Mouse (Mus musculus) cerebellum, postnatal 36 days (tissue): Measurements from ENCODE around the gene Nup210l.
"Not testable (repeated sequence)": the region's sequence is repeated elsewhere in the genome, so short reads cannot be mapped to it uniquely, and the experiment has no call there.

Experiments
- DNase-seq, 2 experiments: peaks; one replicate each; pipeline ENCODE4 v3.0.0; 2021 to 2022; ENCODE audit warnings: mixed read lengths in 2 of 2

The Nup210l gene

GRCm38 (mm10) chr3:90231075-90231474, 127.1 kb downstream of the Nup210l start:
- no peak for DNase-seq

GRCm38 (mm10) chr3:90231507-90232333, 127.8 kb downstream of the Nup210l start, which contains the start of gene Jtb:
Gene Jtb (plus strand): TSS chr3:90231597.
- DNase-seq = peak; percentile 93 to 94

- DNase-seq = no peak
These were observed 137.3 kb downstream of the Nup210l start for GRCm38 (mm10) chr3:90241251-90241650.

- DNase-seq = no peak
These were observed 137.9 kb downstream of the Nup210l start for GRCm38 (mm10) chr3:90241669-90242358.

GRCm38 (mm10) chr3:90242984-90243775, 139.2 kb downstream of the Nup210l start, which contains the start of gene Creb3l4:
Gene Creb3l4 (minus strand): TSS chr3:90243512.
- DNase-seq = no peak

- DNase-seq = no peak
These were observed 141.5 kb downstream of the Nup210l start for GRCm38 (mm10) chr3:90245406-90245805.

- no peak for DNase-seq
These were observed 143.7 kb downstream of the Nup210l start for GRCm38 (mm10) chr3:90247630-90247959.

- DNase-seq = peak; percentile 89 to 91
These were observed 144.2 kb downstream of the Nup210l start, which contains the start of gene Slc39a1 for GRCm38 (mm10) chr3:90247960-90248745. Gene Slc39a1 (plus strand): TSS chr3:90248172.

- no peak for DNase-seq
These were observed 144.8 kb downstream of the Nup210l start for GRCm38 (mm10) chr3:90248746-90249100.

GRCm38 (mm10) chr3:90250791-90251190, 146.9 kb downstream of the Nup210l start:
- DNase-seq = no peak

GRCm38 (mm10) chr3:90251731-90252226, 147.8 kb downstream of the Nup210l start:
- DNase-seq = not testable (repeated sequence)

GRCm38 (mm10) chr3:90252659-90253058, 148.7 kb downstream of the Nup210l start:
- DNase-seq = not testable (repeated sequence)

- not testable (repeated sequence) for DNase-seq
These were observed 149.2 kb downstream of the Nup210l start for GRCm38 (mm10) chr3:90253174-90253573.

- DNase-seq = peak; percentile 94 to 95
These were observed 149.9 kb downstream of the Nup210l start, which contains the start of gene Crtc2 for GRCm38 (mm10) chr3:90253653-90254418. Gene Crtc2 (plus strand): TSS chr3:90254163.

GRCm38 (mm10) chr3:90254419-90255193, 150.7 kb downstream of the Nup210l start:
- no peak for DNase-seq

- no peak for DNase-seq
These were observed 151.2 kb downstream of the Nup210l start for GRCm38 (mm10) chr3:90255194-90255565.

- DNase-seq = no peak
These were observed 151.9 kb downstream of the Nup210l start for GRCm38 (mm10) chr3:90255784-90256353.

GRCm38 (mm10) chr3:90256731-90257530, 153.0 kb downstream of the Nup210l start:
- peak; percentile 98 for DNase-seq

- no peak for DNase-seq
These were observed 154.6 kb downstream of the Nup210l start for GRCm38 (mm10) chr3:90258521-90258920.
